Mouse (Mus musculus) gonadal fat pad, adult 2 months (tissue): ENCODE measurements around the gene Hoxb6. TPM values are rescaled to one million over a fixed set of nuclear protein-coding genes. Genes with fewer than 3 reads are reported as not detected.

Experiments used
- DNase-seq: peaks from one replicate; pipeline ENCODE4 v3.0.0-alpha.2; 2012; ENCODE audit warnings: low read depth
- polyA plus RNA-seq: library from polyadenylated mRNA; depleted of rRNA; stranded (reverse); fragments of >200 nt; gene quantifications from 2 replicates; pipeline ENCODE4 v1.2.3, GENCODE M21; 2012

Gene Hoxb6
- polyA plus RNA-seq, 1 experiment, result 153 TPM

DNA sequence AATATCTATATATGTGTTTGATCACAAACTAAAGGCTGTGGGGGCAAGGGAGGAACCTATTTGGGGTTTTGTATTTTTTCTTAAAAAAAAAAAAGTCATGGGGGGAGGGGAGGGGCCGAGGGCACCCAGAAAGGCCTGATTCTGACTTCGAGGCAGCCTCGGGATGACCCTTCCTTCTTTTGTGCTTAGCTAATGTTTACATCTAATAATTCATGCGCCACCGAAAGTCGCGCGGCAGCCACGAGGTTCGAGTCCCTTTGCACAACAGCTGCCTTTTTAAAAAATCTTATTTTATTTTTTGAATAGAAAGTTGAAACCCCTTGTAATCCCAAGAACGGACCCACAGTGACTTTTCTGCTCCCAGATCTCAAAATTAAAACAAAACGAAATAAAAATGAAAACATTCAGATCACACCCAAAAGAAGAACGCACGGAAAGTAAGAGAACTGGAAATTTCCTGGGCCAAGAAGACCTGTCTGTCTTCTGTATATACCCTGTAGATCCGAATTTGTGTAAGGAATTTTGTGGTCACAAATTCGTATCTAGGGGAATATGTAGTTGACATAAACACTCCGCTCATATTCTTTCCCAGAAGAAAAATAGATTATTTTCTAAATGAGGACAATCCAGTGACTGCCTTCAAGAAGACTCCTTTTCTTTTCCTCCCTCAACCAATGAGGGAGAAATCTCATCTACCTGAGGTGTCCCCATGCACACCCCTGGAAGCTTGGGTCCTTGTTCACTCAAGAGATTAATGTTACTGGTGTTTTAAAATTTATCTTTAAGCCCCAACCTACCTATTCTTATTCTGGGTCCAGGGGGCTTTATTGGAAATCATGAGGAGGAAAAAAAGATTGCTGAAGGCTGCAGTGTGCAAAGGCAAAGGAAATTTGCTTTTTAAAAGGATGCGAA is 24.7 kb downstream of the Hoxb6 start:
- no peak for DNase-seq

DNA sequence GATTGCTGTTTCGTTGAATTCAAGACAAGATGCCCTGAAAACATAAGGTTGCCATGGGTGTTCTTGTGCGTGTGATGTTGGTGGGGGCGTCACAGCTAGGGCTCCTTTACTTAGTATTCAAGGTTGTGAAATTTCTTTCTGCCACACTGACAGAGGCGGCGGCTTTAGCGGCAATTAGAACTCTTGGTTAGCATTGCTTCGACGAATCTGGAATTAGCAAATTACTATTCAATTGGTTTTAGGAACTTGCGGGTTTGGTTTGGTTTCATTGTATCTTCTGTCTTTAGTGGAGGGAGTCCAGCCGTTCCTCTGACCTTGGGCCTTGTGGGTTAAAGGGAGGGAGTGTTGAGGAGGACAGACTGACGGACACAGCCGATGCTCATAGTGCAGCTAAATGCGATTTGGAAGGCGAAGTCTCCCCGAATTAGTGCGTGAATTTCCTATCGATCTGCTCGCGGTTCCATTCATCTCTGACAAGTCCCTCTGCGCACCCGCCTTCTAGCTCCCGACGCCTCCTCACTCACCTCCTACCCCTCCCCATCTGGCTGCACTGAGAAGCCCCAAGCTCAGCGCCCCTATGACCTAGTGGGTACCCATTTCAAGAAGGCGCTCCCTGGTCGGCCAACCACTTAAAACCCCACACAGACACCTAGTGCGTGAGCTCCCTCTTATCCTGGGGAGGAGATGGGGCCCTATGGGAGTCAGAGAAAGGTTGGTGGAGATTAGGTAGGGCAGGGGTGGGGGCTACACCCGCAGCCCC is 25.5 kb downstream of the Hoxb6 start, which contains the start of gene Hoxb4:
Gene Hoxb4 (plus strand): TSS at position 660 of the 760 bp plus-strand sequence.
- DNase-seq, result no peak

DNA sequence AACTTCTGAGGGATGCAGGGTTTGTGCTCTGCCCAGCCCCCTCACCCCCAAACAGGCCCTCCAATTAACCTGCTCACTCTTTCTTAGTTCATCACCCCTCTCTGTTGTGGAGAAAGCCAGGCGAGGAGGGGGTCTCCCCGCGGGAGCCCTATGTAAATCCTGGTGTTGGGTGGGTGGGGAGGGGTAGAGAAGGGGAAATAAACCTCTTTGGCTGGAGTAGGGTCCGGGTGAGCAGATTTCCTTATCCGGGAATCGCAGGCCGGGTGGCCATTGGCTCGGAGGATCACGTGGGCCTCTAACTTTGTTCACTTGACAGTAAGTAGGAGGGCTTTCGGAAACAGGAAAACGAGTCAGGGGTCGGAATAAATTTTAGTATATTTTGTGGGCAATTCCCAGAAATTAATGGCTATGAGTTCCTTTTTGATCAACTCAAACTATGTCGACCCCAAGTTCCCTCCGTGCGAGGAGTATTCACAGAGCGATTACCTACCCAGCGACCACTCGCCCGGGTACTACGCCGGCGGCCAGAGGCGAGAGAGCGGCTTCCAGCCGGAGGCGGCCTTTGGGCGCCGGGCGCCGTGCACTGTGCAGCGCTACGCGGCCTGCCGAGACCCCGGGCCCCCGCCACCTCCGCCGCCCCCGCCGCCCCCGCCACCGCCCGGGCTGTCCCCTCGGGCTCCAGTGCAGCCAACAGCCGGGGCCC is 26.2 kb downstream of the Hoxb6 start:
- DNase-seq, result no peak

DNA sequence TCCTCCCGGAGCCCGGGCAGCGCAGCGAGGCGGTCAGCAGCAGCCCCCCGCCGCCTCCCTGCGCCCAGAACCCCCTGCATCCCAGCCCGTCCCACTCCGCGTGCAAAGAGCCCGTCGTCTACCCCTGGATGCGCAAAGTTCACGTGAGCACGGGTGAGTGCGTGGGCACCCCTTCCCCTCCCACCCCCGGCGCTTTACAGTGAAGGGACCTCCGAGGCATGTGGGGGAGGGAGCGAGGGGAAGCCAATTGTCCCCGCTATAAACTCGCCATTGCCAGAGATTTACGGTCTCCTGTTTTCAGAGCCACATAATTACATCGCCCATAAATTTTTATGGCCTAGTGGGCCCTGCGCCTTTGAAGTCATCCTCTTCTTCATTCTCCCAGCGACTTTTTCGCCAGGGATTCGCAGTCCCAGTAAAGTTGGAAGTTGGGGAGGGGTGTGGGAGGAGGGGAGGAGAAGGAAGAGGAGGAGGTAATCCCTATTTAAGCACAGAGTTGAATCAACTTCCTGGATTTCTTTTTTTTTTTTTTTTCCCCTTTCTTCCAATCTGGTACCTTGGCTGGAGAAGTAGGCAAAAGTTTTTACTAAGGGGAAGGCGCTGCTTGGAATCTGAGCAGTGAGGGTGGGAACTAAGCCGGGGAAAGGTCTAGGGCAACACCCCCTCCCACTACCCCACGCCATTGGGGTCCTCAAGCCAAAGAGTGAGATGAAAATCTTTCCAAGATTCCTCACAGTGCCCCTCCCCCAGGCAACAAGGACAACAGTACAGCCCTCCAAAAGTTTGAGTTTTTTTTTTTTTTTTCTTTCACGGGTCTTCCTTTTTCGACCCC is 27.0 kb downstream of the Hoxb6 start:
- no peak for DNase-seq

DNA sequence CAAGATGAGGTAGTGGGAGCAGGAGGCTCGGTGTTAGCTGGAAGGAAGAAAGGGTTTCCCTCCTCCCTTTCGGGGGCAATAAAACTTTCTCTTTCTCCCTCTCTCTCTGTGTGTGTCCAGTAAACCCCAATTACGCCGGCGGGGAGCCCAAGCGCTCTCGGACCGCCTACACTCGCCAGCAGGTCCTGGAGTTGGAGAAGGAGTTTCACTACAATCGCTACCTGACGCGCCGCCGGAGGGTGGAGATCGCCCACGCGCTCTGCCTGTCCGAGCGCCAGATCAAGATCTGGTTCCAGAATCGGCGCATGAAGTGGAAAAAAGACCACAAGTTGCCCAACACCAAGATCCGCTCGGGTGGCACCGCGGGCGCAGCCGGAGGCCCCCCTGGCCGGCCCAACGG is 27.6 kb downstream of the Hoxb6 start:
- no peak for DNase-seq

DNA sequence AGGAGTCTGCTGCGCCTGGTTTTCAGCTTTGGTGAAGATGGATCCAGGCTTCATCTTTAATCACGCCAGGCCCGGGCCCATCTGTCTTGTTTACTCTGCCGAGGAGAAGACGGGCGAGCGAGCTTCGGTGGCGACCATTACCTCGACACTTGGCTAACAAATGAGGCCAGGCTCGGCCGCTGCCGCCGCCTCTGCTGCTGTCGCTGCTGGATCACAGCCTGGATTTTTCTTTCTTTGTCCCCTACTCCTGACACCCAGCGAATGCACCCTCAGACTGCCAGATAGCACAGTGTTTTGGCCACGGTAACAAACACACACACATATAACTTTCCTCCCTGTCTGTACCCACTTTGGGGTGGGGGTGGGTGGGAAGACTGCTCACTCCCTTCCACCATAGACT is 28.4 kb downstream of the Hoxb6 start:
- no peak for DNase-seq

DNA sequence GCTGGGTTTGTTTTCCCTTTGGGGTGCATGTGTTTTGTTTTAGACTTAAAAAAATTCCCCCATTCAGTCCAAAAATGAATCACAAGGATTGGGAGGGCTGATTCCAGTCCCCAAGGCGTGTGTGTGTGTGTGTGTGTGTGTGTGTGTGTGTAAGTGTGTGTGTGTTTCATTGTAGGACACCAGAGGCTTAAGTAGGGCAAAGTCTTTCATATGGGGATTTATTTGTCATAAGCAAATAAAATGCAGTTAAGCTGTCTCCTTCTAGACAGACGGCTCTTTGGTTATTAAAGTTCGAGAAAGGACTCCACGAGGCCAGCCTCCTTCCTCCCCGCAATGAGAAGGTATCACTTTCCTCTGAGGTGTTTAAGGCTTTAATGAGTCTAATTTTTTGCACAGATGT is 29.6 kb downstream of the Hoxb6 start:
- DNase-seq, result no peak

DNA sequence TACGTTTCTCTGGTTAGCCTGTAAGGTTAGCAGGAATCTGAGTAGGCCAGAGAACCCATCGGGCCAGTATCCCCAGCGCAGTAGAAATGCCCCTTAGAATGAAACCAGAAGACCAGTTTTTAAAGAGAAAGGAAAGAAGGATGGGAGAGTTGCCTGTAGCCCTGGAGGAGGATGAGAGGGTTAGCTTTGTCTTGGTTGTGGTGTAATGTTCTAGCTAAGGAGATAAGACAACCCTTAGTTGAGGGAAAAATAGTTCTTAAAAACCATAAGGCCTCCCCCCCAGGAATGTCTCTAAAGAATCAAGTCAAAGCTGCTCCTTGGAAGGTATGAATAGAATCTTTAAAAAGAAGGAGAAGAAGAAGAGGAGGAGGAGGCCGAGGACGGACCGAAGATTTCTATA is 30.5 kb downstream of the Hoxb6 start:
- no peak for DNase-seq

DNA sequence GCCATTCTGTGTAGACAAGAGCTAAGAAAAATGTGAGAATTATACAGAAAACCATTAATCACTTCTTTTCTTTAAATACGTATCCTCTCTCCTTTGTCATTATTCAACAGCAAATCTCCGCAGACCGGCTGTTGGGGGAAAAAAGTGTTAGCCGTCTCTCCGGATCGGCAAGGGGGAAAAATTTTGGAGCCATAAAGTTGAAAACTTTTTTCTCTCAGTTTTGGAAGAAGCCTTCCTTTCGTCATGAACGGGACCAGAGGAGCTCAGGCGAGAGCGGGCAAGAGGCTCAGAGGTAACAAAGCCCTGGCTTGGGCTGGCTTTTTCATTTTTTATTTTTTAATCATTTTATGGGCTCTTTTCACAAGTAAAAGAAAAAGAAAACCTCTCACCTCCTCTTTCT is 30.9 kb downstream of the Hoxb6 start, which contains the start of gene Hoxb3:
Gene Hoxb3 (plus strand): TSS at position 173 of the 400 bp plus-strand sequence.
- no peak for DNase-seq

DNA sequence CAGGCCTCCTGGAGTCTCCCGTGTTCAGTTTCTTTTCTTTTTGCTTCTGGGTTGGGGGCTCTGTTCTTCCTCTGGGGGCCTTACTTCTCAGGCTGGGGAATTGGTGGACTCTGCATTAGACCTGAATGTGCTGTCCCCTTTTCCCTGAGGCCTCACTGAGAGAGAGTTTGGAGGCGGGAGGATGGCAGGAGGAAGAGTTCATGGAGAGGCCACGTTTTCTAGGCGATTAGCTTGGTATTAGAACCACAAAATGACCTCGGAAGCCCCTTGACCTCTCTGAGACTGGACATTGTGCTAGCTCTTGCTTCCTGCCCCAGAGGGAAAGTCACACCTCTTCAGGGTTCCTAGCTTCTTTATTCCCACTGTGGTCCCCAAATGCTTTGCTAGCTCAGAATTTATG is 31.8 kb downstream of the Hoxb6 start:
- DNase-seq, result no peak

DNA sequence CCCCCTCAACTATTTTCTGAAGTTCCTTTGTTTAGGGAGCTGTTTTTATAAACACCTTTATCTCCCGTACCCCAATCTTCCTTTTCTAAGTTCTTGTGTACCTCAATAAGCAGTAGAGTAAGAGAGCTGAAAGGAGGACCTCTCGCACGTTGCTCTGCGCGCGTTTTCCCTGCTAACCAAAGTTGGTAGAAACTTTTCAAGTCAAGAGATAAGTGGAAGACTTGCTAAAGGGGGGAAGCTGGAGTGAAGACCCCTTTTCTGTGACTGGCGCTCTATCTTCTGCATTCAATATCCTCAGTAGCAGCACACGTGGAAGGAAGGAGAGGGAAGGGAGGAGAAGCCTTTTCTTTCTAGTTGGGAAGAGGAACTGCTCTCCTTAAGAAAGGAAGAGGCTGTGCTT is 32.7 kb downstream of the Hoxb6 start:
- DNase-seq, result no peak

DNA sequence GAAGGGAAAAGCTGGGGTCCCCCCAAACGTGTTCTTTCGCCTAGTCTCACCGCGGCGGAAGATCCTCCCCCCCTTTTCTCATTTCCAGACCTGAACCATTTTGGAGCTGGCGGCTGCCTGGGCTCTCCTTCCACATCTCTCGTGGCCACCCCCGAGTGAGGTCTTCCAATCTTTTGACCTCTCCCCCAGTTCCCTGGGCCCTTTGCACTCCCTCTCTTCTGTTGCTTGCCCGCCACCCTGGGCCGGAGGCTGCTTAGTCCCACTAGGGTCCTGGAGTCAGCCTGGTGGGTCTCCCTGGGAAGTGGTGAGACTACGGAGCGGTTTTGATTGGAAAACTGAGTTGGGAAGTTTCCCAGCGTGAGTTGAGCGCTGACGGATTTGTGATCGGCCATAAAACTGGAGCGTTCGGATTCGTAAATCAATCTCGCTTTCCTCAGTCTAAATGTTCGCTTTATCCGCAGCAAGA is 33.5 kb downstream of the Hoxb6 start:
- no peak for DNase-seq

DNA sequence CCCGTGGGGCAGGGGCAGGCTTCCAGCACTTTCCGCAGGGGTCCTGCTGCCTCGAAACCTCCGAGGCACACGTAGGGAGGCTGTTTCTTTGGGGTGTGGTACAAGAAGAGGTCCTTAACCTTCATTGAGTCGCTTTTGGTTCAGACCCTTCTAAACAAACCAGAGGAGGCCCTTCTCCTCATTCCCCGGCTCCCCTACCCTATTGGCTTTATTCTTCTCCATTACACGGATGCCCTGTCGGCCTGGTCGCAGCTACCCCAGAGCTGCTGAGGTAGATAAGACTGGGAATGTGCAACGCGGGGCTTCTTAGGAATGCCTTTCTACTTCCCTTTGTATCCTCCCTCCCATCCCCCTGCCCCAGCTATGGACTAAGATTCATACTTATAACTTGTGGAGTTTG is 34.4 kb downstream of the Hoxb6 start:
- DNase-seq, result no peak

DNA sequence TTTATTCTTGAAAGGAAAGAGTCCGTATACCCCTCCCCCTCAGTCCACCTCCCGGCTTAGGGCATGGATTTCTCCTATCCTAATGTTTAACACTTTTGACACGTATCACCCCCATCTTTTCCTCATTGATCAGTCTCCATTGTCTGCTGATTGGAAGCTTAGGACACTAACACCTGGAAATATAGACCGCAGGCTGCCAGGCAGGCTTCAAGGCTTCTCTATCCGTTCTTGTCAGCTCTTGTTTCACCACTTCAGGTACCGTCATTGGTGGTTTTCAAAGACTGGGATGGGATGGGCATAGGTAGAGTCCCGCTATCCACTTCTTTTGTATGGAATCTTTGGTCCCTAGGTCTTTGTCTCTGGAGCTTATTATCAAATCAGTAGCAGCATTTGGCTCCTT is 34.8 kb downstream of the Hoxb6 start:
- no peak for DNase-seq

DNA sequence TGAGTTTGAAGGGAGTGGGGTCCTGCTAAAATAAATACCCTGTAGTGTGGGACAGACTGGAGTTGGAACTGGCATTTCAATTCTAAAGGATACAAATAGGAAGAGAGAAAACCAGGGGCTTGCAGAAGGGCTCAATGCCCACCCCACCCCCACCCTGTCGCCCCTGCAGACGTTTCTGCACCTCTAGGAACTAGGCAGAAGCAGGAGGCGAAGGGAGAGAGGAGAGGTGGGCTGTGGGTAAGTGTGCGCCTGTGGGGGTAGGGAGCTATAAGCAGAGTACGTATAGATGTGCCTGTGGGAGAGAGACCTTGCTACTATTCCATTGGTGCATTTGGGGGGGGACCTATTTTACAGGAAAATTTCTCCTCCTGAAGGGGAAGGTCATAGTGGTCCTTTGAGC is 35.5 kb downstream of the Hoxb6 start:
- no peak for DNase-seq

DNA sequence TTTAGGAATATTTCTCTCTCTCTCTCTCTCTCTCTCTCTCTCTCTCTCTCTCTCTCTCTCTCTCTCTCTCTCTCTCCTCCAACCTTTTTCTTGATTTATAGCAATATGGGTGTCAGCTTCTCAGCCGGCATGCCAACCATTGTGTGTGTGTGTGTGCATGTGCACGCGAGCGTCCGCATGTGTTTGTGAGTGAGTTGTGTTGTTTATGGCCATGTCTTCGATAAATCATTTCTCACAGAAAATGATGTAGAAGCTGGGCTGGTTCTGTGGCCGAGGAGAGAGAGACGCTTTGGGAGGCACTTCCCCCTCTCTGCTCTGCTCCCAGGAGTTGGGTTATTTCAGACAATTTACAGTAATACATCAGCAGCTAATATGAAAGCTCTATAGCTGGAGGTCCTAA is 36.3 kb downstream of the Hoxb6 start:
- no peak for DNase-seq

DNA sequence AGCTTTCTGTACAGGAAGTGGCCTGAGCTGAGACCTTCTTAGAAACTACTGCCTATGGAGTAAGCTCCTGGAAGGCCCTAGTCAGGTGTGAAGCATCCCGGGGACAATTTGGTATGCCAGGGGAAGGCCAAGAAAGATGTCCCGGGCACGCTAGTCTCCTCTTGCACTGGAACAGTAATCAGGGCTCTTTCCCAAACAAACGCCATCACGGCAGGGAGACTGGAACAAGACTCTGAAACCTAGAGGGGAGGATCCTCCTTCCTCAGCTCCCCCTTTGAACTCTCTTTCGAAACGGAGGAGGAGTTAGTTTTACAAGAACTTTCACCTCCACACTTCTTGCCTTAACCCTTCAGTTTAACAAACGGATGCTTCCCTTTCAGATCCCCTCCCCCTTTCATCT is 39.8 kb downstream of the Hoxb6 start:
- no peak for DNase-seq

DNA sequence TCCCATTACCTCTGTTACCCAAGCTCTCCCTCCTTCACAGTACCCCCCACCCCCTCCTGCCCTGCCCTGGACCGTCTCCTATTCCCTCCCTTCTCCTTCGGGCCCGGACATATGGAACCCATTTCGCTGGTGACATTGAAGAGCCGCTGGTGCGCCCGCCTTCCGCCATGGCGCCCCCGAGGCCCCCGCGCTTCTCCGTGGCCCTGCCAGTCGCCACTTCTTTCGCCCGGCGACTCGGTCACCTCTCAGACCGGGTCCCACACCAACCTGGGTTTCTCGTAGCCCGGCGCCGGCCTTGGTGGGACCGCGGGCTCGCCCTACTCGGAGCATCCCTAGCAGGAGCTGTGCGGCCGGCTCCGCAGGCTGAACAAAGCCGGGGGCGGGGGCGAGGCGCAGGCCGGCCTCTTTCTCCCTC is 40.3 kb downstream of the Hoxb6 start:
- DNase-seq, result no peak

DNA sequence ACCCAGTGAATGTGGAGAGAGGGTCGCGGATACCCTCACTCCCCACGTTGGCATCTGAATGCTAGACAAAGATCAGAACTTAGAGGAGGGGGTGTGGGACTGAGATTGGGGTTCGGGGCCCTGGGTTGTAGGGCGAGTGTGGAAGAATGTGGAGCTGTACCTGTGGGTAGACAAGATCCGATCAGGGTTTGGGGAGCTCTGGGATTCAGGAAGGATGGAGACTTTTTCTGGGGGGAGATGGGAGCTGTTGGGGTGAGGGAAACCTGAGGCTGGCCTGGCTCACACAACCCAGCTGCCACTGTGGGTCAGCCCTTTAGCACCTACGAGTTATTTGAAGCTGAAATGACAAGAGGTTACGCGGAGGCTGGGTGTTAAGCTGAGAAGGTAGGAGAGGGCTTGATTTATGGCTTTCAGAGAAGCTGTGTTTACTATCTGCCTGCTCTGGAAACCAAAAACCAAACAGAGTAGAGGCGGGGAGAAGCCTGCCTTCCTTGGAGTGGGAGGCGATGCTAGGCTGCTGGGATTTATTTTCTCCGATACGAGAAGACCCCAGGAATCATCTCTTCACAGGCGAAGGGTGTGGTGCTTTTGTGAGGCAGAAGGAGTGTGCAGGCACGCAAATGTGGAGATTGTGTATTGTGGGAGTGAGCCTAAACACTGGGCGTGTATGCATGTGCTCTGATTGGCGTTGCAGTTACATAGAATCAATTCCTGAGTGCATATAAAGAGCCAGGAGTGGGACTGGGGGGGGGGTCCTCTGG is 41.1 kb downstream of the Hoxb6 start:
- no peak for DNase-seq

DNA sequence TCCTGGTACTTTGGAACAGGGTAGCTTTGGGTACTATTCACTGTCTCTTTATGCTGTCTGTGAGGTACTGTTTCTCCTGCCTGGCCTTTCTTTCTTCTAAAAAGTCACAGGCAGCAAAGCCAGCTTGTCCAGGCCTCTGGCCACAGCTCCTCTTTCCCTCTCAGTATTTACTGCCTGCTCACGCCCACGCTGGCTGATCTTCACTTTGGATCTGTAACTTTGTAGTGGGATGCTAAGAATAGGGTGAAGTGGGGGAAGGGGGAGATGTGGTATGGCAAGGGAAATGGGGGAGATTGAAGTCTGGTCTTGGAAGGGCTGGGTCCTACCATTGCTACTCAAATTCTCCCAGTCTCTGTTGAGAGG is 41.7 kb downstream of the Hoxb6 start:
- no peak for DNase-seq

DNA sequence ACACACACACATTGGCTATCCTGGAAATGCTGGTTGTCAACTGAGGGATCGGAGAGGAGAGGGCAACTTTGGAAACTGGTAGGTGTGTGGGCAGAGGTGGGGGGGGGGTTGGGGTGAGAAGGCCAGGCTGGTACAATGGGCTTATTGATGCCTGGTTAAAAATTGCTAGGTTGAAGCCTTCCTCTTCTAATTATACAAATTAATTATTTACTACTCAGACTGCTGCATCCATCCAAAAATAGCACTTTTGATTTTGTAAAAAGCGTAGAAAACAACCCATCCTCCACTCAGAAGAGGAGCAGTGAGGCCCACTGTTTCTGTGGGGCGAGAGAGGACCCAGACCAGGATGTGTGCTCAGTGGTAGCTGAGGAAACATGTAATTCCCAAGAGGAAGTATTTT is 42.7 kb downstream of the Hoxb6 start:
- no peak for DNase-seq
